Mouse (Mus musculus) liver, embryonic 14.5 days (tissue): Measurements from ENCODE around the gene Entpd1. TPM values are rescaled to one million over a fixed set of nuclear protein-coding genes. Genes with fewer than 3 reads are reported as not detected.

Experiments used
- ATAC-seq: fragments of 200-750 bp; cut with Nextera tagmentation; 2 replicates; pipeline ENCODE4 v1.8.0; 2017; ENCODE audit warnings: moderate number of reproducible peaks, mild to moderate bottlenecking, moderate library complexity; ENCODE audit not compliant: insufficient read depth
- DNase-seq, 3 experiments: peaks; one replicate each; pipeline ENCODE4 v3.0.0-alpha.2; 2012 to 2013; ENCODE audit warnings: low read depth in 3 of 3, low spot score in 3 of 3
- H3K27ac ChIP-seq: fragments of 300-500 bp; sonication (generic); 2 replicates; pipeline ENCODE4 v1.5.1; 2014; ENCODE audit warnings: moderate library complexity, mild to moderate bottlenecking, control low read depth, inconsistent platforms
- H3K27me3 ChIP-seq: fragments of 300-500 bp; sonication (generic); 2 replicates; pipeline ENCODE4 v1.6.1; 2014; ENCODE audit warnings: mild to moderate bottlenecking, low read length, moderate library complexity; ENCODE audit not compliant: control insufficient read depth, insufficient read depth
- H3K36me3 ChIP-seq: fragments of 300-500 bp; sonication (generic); replicated peaks from 2 replicates; pipeline ENCODE4 v1.6.1; 2014; ENCODE audit warnings: low read depth; ENCODE audit not compliant: control insufficient read depth, insufficient read depth
- H3K4me1 ChIP-seq, 2 experiments: fragments of 200-500 bp in 1 of 2; fragments of 300-500 bp in 1 of 2; sonication (generic) in 1 of 2; replicated peaks; 2 replicates each; pipeline ENCODE4 v1.6.1; 2012 to 2014; ENCODE audit warnings: antibody characterized with exemption in 1 of 2, inconsistent platforms in 1 of 2, low read length in 1 of 2; ENCODE audit not compliant: control insufficient read depth in 2 of 2, insufficient read depth in 2 of 2
- H3K4me2 ChIP-seq: fragments of 300-500 bp; sonication (generic); 2 replicates; pipeline ENCODE4 v1.6.1; 2014; ENCODE audit warnings: low read depth, mild to moderate bottlenecking, control low read depth, moderate library complexity
- H3K4me3 ChIP-seq, 2 experiments: fragments of 200-500 bp in 1 of 2; fragments of 300-500 bp in 1 of 2; sonication (generic) in 1 of 2; 2 replicates each; pipeline ENCODE4 v1.5.1; 2012 to 2014; ENCODE audit warnings: low read depth in 2 of 2, low read length in 2 of 2, mild to moderate bottlenecking in 2 of 2, control low read depth in 1 of 2, inconsistent platforms in 1 of 2, moderate library complexity in 1 of 2; ENCODE audit not compliant: insufficient read depth in 1 of 2
- H3K9ac ChIP-seq: fragments of 300-500 bp; sonication (generic); replicated peaks from 2 replicates; pipeline ENCODE4 v1.6.1; 2014; ENCODE audit warnings: mild to moderate bottlenecking, control low read depth, moderate library complexity
- H3K9me3 ChIP-seq: fragments of 300-500 bp; sonication (generic); 2 replicates; pipeline ENCODE4 v1.6.1; 2016; ENCODE audit warnings: low read length, mixed read lengths; ENCODE audit not compliant: control insufficient read depth
- CTCF ChIP-seq: IDR thresholded peaks from 2 replicates; pipeline ENCODE4 v1.5.1; 2016; ENCODE audit warnings: antibody characterized with exemption, low read depth, control low read depth
- EP300 ChIP-seq: IDR thresholded peaks from 2 replicates; pipeline ENCODE4 v1.6.1; 2016; ENCODE audit warnings: antibody characterized with exemption, low read depth
- WGBS: fragments of 180-500 bp; shearing (Covaris S2); extraction: QIAGEN DNeasy Blood & Tissue Kit; methylation state at CpG from one replicate; pipeline ENCODE4 v1.1.7; 2014; ENCODE audit not compliant: insufficient replicate concordance; 5-methylcytosine and 5-hydroxymethylcytosine counted together
- polyA plus RNA-seq, 2 experiments: library from polyadenylated mRNA; depleted of rRNA in 1 of 2; stranded (reverse) in 1 of 2; unstranded in 1 of 2; fragments of >200 nt; fragmentation: Nextera tagmentation in 1 of 2; extraction: Ambion mirVana in 1 of 2; gene quantifications; 2 replicates each; pipeline versions ENCODE4 v1.2.1 to v1.2.3; 2012 to 2014

Entpd1 gene
- polyA plus RNA-seq, 2 experiments: 1.6 to 2.8 TPM

- no peak for DNase-seq
- Histone ChIP-seq H3K27me3 (no peaks in the 10 kb centered on the region), H3K4me1 (no peaks in the 10 kb centered on the region), H3K27ac (no peak overlapping the region), H3K9me3 (no peaks in the 10 kb centered on the region), H3K9ac (no peak overlapping the region), H3K4me3 (no peak overlapping the region), H3K4me2 (no peak overlapping the region), H3K36me3 (no peaks in the 10 kb centered on the region)
- TF ChIP-seq CTCF: no peak
- TF ChIP-seq EP300: no peak
- 68% methylated on average over 5 of the region's 5 CpGs for WGBS
- ATAC-seq: no peak
Observed at GRCm38 (mm10) chr19:40699816-40700215, 87.7 kb downstream of the Entpd1 start.

- 43% methylated on average over 4 of the region's 4 CpGs for WGBS
- no peak for DNase-seq
Observed at GRCm38 (mm10) chr19:40702406-40702805, 90.2 kb downstream of the Entpd1 start.

GRCm38 (mm10) chr19:40712889-40713628 lies 100.9 kb downstream of the Entpd1 start:
- no peak for TF ChIP-seq EP300
- no peak for TF ChIP-seq CTCF
- Histone ChIP-seq H3K36me3 (no peaks in the 10 kb centered on the region), H3K9me3 (no peaks in the 10 kb centered on the region), H3K9ac (no peak overlapping the region), H3K4me3 (no peak overlapping the region), H3K27me3 (no peaks in the 10 kb centered on the region), H3K4me1 (peaks cover 0 to 3% of the 10 kb centered on the region in 2 experiments; a peak in 1 of 4 replicates), H3K4me2 (no peak overlapping the region), H3K27ac (no peak overlapping the region)
- WGBS: 70% methylated on average over 14 of the region's 16 CpGs
- DNase-seq (no peak), ATAC-seq (no peak)

More at GRCm38 (mm10) chr19:40702406-40702805, 90.2 kb downstream of the Entpd1 start:
- Histone ChIP-seq H3K4me3 (no peak overlapping the region), H3K27ac (no peak overlapping the region), H3K27me3 (no peaks in the 10 kb centered on the region), H3K9me3 (no peaks in the 10 kb centered on the region), H3K36me3 (no peaks in the 10 kb centered on the region), H3K4me2 (no peak overlapping the region), H3K4me1 (no peaks in the 10 kb centered on the region), H3K9ac (no peak overlapping the region)
- TF ChIP-seq CTCF: no peak
- TF ChIP-seq EP300: no peak
- ATAC-seq: no peak

GRCm38 (mm10) chr19:40714700-40715099 lies 102.5 kb downstream of the Entpd1 start:
- no peak for ATAC-seq

GRCm38 (mm10) chr19:40716981-40717380 lies 104.8 kb downstream of the Entpd1 start:
- no peak overlapping the region for H3K4me3 ChIP-seq
- H3K4me1 ChIP-seq: no peaks in the 10 kb centered on the region
- H3K36me3 ChIP-seq: no peaks in the 10 kb centered on the region
- no peaks in the 10 kb centered on the region for H3K9me3 ChIP-seq
- no peak overlapping the region for H3K4me2 ChIP-seq
- H3K27me3 ChIP-seq: no peaks in the 10 kb centered on the region
- DNase-seq (no peak), ATAC-seq (no peak)
- H3K27ac ChIP-seq: no peak overlapping the region
- no peak for TF ChIP-seq CTCF
- TF ChIP-seq EP300: no peak
- H3K9ac ChIP-seq: no peak overlapping the region
- WGBS: 52% methylated on average over 6 of the region's 6 CpGs

More at GRCm38 (mm10) chr19:40714700-40715099, 102.5 kb downstream of the Entpd1 start:
- Histone ChIP-seq H3K9me3 (no peaks in the 10 kb centered on the region), H3K36me3 (no peaks in the 10 kb centered on the region), H3K4me2 (no peak overlapping the region), H3K4me3 (no peak overlapping the region), H3K27me3 (no peaks in the 10 kb centered on the region), H3K4me1 (no peaks in the 10 kb centered on the region), H3K9ac (no peak overlapping the region), H3K27ac (no peak overlapping the region)
- no peak for DNase-seq
- no peak for TF ChIP-seq EP300
- no peak for TF ChIP-seq CTCF
- 66% methylated on average over 5 of the region's 5 CpGs for WGBS
